Mouse (Mus musculus): ENCODE data around the gene 1700016K19Rik. TPM values are rescaled to one million over a fixed set of nuclear protein-coding genes. Genes with fewer than 3 reads are reported as not detected.

The 1700016K19Rik gene
- polyA plus RNA-seq, 1 experiment, result 3.3 TPM

Other genes starting within 250 kb of the 1700016K19Rik start
- 4.9 and 9.3 TPM in 2 replicates for gene Doc2b, start 203.9 kb upstream of the 1700016K19Rik start, polyA plus RNA-seq (2012; rRNA removed)
- 1.7 and 3.1 TPM in 2 replicates for gene Rph3al, start 61.5 kb upstream of the 1700016K19Rik start, polyA plus RNA-seq (2012; rRNA removed)
- gene Rflnb, start 27.9 kb downstream of the 1700016K19Rik start, polyA plus RNA-seq (2012; rRNA removed), result 3.4 and 6.0 TPM in 2 replicates
- gene Vps53, start 179.7 kb downstream of the 1700016K19Rik start, polyA plus RNA-seq (2012; rRNA removed), result 49.1 and 55.8 TPM in 2 replicates
- gene Fam57a, start 179.8 kb downstream of the 1700016K19Rik start, polyA plus RNA-seq (2012; rRNA removed), result 32.1 and 33.4 TPM in 2 replicates
- 0.24 and 0.75 TPM in 2 replicates for gene Dbil5, start 217.7 kb downstream of the 1700016K19Rik start, polyA plus RNA-seq (2012; rRNA removed)
- 12.0 and 12.5 TPM in 2 replicates for gene Gemin4, start 217.8 kb downstream of the 1700016K19Rik start, polyA plus RNA-seq (2012; rRNA removed)
- 11.6 and 12.9 TPM in 2 replicates for gene Mrm3, start 243.8 kb downstream of the 1700016K19Rik start, polyA plus RNA-seq (2012; rRNA removed)
- gene Glod4, start 243.8 kb downstream of the 1700016K19Rik start, polyA plus RNA-seq (2012; rRNA removed), result 31.5 and 41.0 TPM in 2 replicates